Mouse (Mus musculus): Measurements from ENCODE around the gene Med17.

DNA sequence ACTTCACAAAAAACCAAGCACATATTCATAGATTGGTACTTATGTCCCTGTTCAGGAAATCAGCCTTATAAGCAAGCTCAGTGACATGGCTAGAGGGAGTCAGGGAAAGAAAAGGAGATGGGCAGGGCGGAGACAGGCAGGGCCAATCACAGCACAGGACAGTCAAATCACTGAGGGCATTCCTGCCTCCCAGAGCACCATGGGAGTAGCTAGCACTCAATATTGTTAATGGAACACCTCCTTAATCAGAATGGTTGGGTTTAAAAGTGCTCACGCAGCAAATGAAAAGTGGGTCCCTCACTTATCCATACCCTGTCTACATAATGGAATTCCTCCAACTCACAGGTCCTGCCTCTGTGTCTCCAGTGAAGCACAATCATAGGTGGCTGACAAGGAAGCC lies 23.1 kb upstream of the Med17 start:
- no peak for TF ChIP-seq POLR2A (IDR thresholded peaks at IDR 0.05; ENCODE audit: extremely low read depth, insufficient read depth, low read length)
- TF ChIP-seq CTCF (IDR thresholded peaks at IDR 0.05; ENCODE audit: extremely low read depth, insufficient read depth, low read length), result no peak
